Mouse (Mus musculus) midbrain, embryonic 15.5 days (tissue): ENCODE measurements around the gene Apobec2. TPM values are rescaled to one million over a fixed set of nuclear protein-coding genes. Genes with fewer than 3 reads are reported as not detected.

Source experiments
- ATAC-seq: fragments of 200-750 bp; cut with Nextera tagmentation; replicated peaks from 2 replicates; pipeline ENCODE4 v1.8.0; 2017; ENCODE audit warnings: moderate TSS enrichment
- H3K27ac ChIP-seq: fragments of 300-500 bp; sonication (generic); 2 replicates; pipeline ENCODE4 v1.5.1; 2015; ENCODE audit warnings: mild to moderate bottlenecking, inconsistent platforms
- H3K27me3 ChIP-seq: fragments of 300-500 bp; sonication (generic); replicated peaks from 2 replicates; pipeline ENCODE4 v1.6.1; 2015; ENCODE audit warnings: inconsistent platforms
- H3K36me3 ChIP-seq: fragments of 300-500 bp; sonication (generic); replicated peaks from 2 replicates; pipeline ENCODE4 v1.6.1; 2015; ENCODE audit warnings: inconsistent platforms
- H3K4me1 ChIP-seq: fragments of 300-500 bp; sonication (generic); 2 replicates; pipeline ENCODE4 v1.6.1; 2015; ENCODE audit warnings: inconsistent platforms
- H3K4me2 ChIP-seq: fragments of 300-500 bp; sonication (generic); 2 replicates; pipeline ENCODE4 v1.6.1; 2015; ENCODE audit warnings: inconsistent platforms, mild to moderate bottlenecking, moderate library complexity
- H3K4me3 ChIP-seq: fragments of 300-500 bp; sonication (generic); 2 replicates; pipeline ENCODE4 v1.5.1; 2015; ENCODE audit warnings: mild to moderate bottlenecking, inconsistent platforms
- H3K9ac ChIP-seq: fragments of 300-500 bp; sonication (generic); 2 replicates; pipeline ENCODE4 v1.6.1; 2015; ENCODE audit warnings: mild to moderate bottlenecking, inconsistent platforms
- H3K9me3 ChIP-seq: fragments of 300-500 bp; sonication (generic); 2 replicates; pipeline ENCODE4 v1.6.1; 2016; ENCODE audit warnings: inconsistent platforms
- WGBS: fragments of 180-500 bp; shearing (Covaris S2); methylation state at CpG from one replicate; pipeline ENCODE4 v1.1.7; 2015; ENCODE audit warnings: mixed read lengths; 5-methylcytosine and 5-hydroxymethylcytosine counted together
- polyA plus RNA-seq: library from polyadenylated mRNA; unstranded; fragments of >200 nt; fragmentation: Nextera tagmentation; extraction: Ambion mirVana; gene quantifications from 2 replicates; pipeline ENCODE4 v1.2.1, GENCODE M21; 2015

The Apobec2 gene
- polyA plus RNA-seq, 1 experiment from 2014 or later, result 0.31 TPM

DNA sequence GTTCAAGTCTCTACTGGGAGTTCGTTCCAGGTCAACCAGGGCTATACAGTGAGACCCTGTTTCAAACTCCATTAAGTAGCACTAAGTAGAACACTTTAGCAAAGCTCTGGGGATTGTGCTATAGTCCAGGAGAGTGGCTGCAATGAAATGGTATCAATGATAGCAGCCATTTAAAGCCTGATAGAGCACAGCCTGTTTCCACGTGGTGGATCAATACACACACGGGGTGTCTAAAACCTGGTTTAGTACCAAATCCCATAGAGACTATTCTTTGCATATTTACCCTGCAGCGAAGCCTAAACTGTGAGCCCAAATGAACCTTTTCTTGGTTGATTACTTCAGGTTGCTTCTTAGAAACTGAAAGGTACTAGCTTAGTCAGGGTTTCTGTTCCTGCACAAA is 31.0 kb downstream of the Apobec2 start:
- H3K9me3 ChIP-seq, result no peaks in the 10 kb centered on the region
- H3K4me3 ChIP-seq, result no peak overlapping the region
- peaks cover 9% of the 10 kb centered on the region; the same call in 1 of the 2 replicates for H3K36me3 ChIP-seq
- no peak overlapping the region for H3K27ac ChIP-seq
- H3K4me1 ChIP-seq, result no peaks in the 10 kb centered on the region
- 82% methylated on average over 4 of the region's 4 CpGs for WGBS
- H3K9ac ChIP-seq, result no peak overlapping the region
- no peak overlapping the region for H3K4me2 ChIP-seq
- no peak for ATAC-seq
- no peaks in the 10 kb centered on the region for H3K27me3 ChIP-seq

DNA sequence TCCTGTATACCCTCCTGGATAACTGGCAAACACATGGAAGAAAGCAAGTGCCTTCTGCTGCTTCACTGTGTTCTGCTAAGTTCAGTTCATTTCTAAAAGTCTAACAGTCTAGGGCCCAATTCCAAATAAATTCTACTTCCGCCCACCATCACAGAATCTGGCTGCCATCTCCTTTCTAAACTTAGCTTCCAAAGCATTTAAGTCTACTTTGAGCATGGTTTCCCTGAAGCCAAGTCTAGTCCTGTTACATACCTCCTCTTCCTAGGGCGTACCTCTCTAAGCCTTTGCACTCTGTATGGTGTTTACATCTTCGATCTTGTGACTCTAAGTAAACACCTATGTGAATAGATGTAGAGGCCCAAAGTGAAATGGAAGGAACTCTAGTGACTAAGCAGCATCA is 40.1 kb downstream of the Apobec2 start:
- no peak overlapping the region for H3K27ac ChIP-seq
- peaks cover 72% of the 10 kb centered on the region for H3K36me3 ChIP-seq
- ATAC-seq, result no peak
- no peaks in the 10 kb centered on the region for H3K4me1 ChIP-seq
- H3K4me2 ChIP-seq, result no peak overlapping the region
- WGBS, result 93% methylated on average over 3 of the region's 3 CpGs
- H3K9ac ChIP-seq, result no peak overlapping the region
- no peaks in the 10 kb centered on the region for H3K27me3 ChIP-seq
- H3K9me3 ChIP-seq, result no peaks in the 10 kb centered on the region
- no peak overlapping the region for H3K4me3 ChIP-seq

DNA sequence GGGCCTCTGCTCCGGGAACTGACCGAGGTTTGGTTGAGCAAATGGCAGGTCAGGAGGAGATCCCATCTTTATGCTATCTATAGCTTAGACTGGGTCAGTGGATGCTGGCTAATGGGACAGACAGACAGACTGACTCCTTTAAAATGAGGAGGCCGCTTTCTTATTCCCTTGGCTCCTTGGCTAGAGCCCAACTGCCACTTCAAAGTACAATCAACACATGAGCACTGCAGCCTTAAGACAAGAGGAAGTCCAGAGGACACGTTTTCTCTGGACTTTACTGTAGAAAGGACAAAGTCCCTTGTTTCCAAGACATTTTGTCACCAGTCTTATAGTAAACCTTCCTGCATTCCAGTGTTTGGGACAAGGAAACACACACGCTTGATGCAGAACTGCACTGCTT is 41.3 kb downstream of the Apobec2 start:
- Histone ChIP-seq H3K4me2 (no peak overlapping the region), H3K27me3 (no peaks in the 10 kb centered on the region), H3K27ac (no peak overlapping the region), H3K9me3 (no peaks in the 10 kb centered on the region), H3K4me3 (no peak overlapping the region), H3K4me1 (no peaks in the 10 kb centered on the region), H3K36me3 (peaks cover 68% of the 10 kb centered on the region), H3K9ac (no peak overlapping the region)
- ATAC-seq, result no peak
- WGBS, result 94% methylated on average over 5 of the region's 5 CpGs

DNA sequence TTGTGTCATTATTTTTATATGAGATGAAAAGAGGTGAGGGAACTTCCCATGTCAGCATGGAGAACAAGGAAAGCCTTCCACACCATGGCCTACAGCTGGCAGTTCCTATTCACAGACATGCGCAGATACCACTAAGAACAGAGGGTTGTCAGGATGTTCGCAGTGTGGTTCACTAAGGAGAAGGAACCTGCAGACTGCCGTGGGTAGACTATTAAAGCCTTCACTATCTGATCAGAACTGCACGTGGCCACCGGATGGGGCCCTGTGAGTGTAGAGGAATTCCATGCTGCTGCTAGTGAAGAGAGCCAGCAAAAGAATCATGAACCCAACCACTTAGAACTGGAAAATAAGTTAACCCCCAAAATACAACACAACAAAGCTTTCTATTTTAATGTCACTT is 43.3 kb downstream of the Apobec2 start:
- no peak overlapping the region for H3K4me3 ChIP-seq
- H3K36me3 ChIP-seq, result peaks cover 59% of the 10 kb centered on the region
- H3K4me2 ChIP-seq, result no peak overlapping the region
- no peak overlapping the region for H3K9ac ChIP-seq
- H3K9me3 ChIP-seq, result no peaks in the 10 kb centered on the region
- 96% methylated on average over 5 of the region's 5 CpGs for WGBS
- ATAC-seq, result no peak
- H3K4me1 ChIP-seq, result no peaks in the 10 kb centered on the region
- no peaks in the 10 kb centered on the region for H3K27me3 ChIP-seq
- no peak overlapping the region for H3K27ac ChIP-seq

DNA sequence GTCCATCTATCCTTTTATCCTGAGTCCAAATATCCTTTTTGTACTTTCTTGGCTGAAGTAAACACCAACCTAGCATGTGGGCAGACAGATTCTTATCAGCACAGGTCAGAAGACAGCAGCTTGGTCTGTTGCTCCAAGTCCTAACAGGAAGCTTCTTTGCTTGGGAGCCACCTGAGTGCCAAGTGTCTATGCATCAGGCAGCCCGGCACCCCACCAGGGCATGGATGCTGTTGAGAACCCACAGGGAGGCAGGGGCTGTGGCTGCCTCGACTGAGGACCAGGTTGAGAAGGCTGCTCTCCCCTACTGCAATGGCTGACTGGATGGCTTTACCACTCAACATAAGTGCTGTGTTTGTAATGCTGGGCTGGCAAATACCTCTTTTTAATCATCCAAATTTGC is 44.1 kb downstream of the Apobec2 start:
- Histone ChIP-seq H3K9ac (no peak overlapping the region), H3K36me3 (peaks cover 52% of the 10 kb centered on the region), H3K4me2 (no peak overlapping the region), H3K4me1 (no peaks in the 10 kb centered on the region), H3K27me3 (no peaks in the 10 kb centered on the region), H3K9me3 (no peaks in the 10 kb centered on the region), H3K27ac (no peak overlapping the region), H3K4me3 (no peak overlapping the region)
- ATAC-seq, result no peak
- WGBS, result 90% methylated on average over 2 of the region's 2 CpGs

DNA sequence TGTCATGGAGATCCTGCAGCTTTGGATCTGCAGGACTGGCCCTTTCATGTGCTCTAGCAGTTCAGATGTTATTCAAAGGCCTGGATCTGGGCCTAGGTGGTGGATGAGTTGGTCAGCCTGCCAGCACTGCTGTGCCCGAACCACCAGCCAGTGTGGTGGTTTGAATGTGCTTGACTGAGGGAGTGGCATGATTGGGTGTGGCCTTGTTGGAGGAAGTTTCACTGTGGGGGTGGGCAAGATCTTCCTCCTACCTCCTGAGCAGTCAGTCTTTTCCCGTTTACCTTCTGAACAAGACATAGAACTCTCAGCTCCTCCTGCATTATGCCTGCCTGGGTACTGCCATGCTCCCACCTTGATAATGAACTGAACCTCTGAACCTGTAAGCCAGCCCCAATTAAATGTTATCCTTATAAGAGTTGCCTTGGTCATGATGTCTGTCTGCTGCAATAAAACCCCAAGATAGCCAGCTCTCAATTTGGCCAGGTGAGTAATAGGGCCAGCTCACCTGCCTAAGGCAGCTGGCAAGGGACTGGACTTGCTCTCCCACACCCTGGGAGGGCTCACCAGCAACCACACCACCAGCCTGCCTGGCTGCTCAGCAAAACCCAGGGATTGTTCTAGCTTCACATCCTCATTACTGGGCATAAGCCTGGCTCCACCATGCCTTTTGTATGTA is 46.8 kb downstream of the Apobec2 start:
- no peak overlapping the region for H3K27ac ChIP-seq
- no peak overlapping the region for H3K9ac ChIP-seq
- H3K27me3 ChIP-seq, result no peaks in the 10 kb centered on the region
- WGBS, result 79% methylated on average over 2 of the region's 2 CpGs
- H3K9me3 ChIP-seq, result no peaks in the 10 kb centered on the region
- H3K36me3 ChIP-seq, result peaks cover 26% of the 10 kb centered on the region
- no peaks in the 10 kb centered on the region for H3K4me1 ChIP-seq
- H3K4me2 ChIP-seq, result no peak overlapping the region
- ATAC-seq, result no peak
- H3K4me3 ChIP-seq, result no peak overlapping the region

DNA sequence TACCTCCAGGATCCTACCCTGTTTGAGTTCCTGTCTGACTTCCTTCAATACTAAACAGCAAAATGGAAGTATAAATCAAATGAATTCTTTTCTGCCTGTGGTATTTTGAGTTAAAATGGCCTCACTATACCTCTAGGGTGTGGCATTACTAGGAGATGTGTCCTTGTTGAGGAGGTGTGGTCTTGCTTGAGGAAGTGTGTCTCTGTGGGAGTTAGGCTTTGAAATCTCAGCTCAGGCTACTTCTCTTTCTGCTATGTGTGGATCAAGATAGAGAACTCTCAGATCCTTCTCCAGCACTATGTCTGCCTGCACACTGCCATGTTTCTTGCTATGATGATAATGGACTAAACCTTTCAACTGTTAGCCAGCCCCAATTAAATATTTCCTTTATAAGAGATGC is 53.7 kb downstream of the Apobec2 start:
- Histone ChIP-seq H3K4me2 (no peak overlapping the region), H3K27me3 (no peaks in the 10 kb centered on the region), H3K4me1 (no peaks in the 10 kb centered on the region), H3K9me3 (no peaks in the 10 kb centered on the region), H3K36me3 (no peaks in the 10 kb centered on the region), H3K4me3 (no peak overlapping the region), H3K9ac (no peak overlapping the region), H3K27ac (no peak overlapping the region)
- ATAC-seq, result no peak

DNA sequence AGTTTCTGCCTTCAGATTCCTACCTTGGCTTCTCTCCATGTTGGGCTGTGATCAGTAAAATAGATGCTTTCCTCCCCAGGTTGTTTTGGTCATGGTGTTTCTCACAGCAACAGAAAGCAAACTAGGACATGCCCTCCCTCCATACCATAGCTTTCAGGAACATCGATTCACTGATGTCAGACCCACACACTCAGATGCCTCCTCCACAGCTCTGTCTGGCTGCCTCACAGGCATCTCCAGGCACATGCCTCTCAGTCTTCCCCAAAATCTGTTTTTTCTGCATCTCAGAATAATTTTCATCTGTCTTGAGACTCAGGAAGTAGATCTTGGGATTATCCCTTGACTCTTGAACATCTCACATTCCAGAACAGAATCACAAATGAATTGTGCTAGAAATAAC is 56.6 kb downstream of the Apobec2 start:
- ATAC-seq, result no peak
- WGBS, result 98% methylated on average over 1 of the region's 1 CpGs
- no peak overlapping the region for H3K9ac ChIP-seq
- H3K9me3 ChIP-seq, result no peaks in the 10 kb centered on the region
- H3K36me3 ChIP-seq, result no peaks in the 10 kb centered on the region
- no peak overlapping the region for H3K4me2 ChIP-seq
- no peak overlapping the region for H3K27ac ChIP-seq
- H3K4me1 ChIP-seq, result no peaks in the 10 kb centered on the region
- no peaks in the 10 kb centered on the region for H3K27me3 ChIP-seq
- H3K4me3 ChIP-seq, result no peak overlapping the region

DNA sequence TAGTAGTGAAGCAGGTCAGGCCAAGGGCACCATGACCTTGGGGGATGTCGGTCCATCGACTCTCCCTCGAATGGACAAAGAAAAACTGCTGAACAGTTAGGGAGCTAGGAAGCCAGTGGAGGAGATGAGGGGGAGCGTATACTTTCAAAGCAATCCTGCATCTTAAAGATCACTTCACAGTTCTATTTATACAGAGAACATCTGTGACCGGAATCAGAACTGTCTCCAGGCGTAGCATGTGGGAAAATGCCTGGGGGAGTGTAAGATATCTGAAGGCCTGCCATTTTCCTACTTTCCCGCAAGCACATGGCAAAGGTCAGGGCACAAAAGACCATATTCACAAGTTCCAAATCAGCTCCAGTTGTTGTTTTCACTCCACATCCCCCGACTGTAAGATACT is 59.7 kb downstream of the Apobec2 start:
- Histone ChIP-seq H3K27ac (no peak overlapping the region), H3K9ac (no peak overlapping the region), H3K9me3 (no peaks in the 10 kb centered on the region), H3K4me2 (no peak overlapping the region), H3K4me3 (no peak overlapping the region), H3K4me1 (no peaks in the 10 kb centered on the region), H3K27me3 (no peaks in the 10 kb centered on the region), H3K36me3 (no peaks in the 10 kb centered on the region)
- 84% methylated on average over 8 of the region's 8 CpGs for WGBS
- no peak for ATAC-seq

DNA sequence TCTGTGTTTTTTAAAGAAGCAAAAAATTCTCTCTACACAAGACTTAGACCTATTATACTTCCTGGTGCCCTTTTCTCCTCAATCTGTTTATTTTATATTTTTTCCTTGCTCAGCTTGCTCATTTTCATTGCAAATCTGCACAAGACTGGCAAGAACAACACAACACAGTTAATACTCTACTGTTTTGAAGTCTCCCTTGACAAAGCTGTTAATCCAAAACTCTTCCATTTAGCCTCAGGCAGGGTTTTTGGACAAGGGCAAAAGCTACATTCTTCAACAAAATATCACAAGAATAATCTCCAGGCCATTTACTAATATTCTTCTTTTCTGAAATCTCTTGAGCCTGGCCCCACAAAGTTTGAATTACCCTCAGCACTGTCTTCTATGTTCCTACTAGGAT is 61.1 kb downstream of the Apobec2 start:
- H3K9me3 ChIP-seq, result no peaks in the 10 kb centered on the region
- H3K36me3 ChIP-seq, result no peaks in the 10 kb centered on the region
- no peak overlapping the region for H3K4me2 ChIP-seq
- H3K4me1 ChIP-seq, result no peaks in the 10 kb centered on the region
- H3K9ac ChIP-seq, result no peak overlapping the region
- ATAC-seq, result no peak
- no peak overlapping the region for H3K27ac ChIP-seq
- H3K4me3 ChIP-seq, result no peak overlapping the region
- no peaks in the 10 kb centered on the region for H3K27me3 ChIP-seq

Other genes with a start within 250 kb of the Apobec2 start
- gene Trem1, start 200.2 kb downstream of the Apobec2 start, polyA plus RNA-seq, result not detected in 2 replicates
- gene Trem3, start 185.2 kb downstream of the Apobec2 start, polyA plus RNA-seq, result not detected in 2 replicates
- not detected in 2 replicates for gene Treml4, start 168.6 kb downstream of the Apobec2 start, polyA plus RNA-seq
- gene Treml2, start 133.4 kb downstream of the Apobec2 start, polyA plus RNA-seq, result 0.08 TPM in 1 of 2 replicates, not detected in the other
- 0.09 and 0.22 TPM in 2 replicates for gene B430306N03Rik, start 116.8 kb downstream of the Apobec2 start, polyA plus RNA-seq
- 3.9 and 4.2 TPM in 2 replicates for gene Trem2, start 86.5 kb downstream of the Apobec2 start, polyA plus RNA-seq
- gene Treml1, start 73.0 kb downstream of the Apobec2 start, polyA plus RNA-seq, result 0.41 TPM in 2 replicates
- 12.2 and 12.3 TPM in 2 replicates for gene Nfya, start 23.0 kb downstream of the Apobec2 start, polyA plus RNA-seq
- gene Oard1, start 22.9 kb downstream of the Apobec2 start, polyA plus RNA-seq, result 38.3 and 41.3 TPM in 2 replicates
- gene Tspo2, start 18.6 kb upstream of the Apobec2 start, polyA plus RNA-seq, result 1.7 and 2.6 TPM in 2 replicates
- gene Unc5cl, start 22.0 kb upstream of the Apobec2 start, polyA plus RNA-seq, result 0.22 and 0.23 TPM in 2 replicates